Mouse (Mus musculus) cortical plate, adult 2 months (tissue): Measurements from ENCODE around the gene U90926.

Experiments used
- CTCF ChIP-seq: fragments of 200-500 bp; IDR thresholded peaks from 2 replicates; pipeline ENCODE4 v1.5.1; 2011; ENCODE audit warnings: mild to moderate bottlenecking, control low read depth, low read length; ENCODE audit not compliant: insufficient read depth; ENCODE audit errors: extremely low read depth
- POLR2A ChIP-seq: fragments of 200-500 bp; IDR thresholded peaks from 2 replicates; pipeline ENCODE4 v1.6.1; 2011; ENCODE audit warnings: mild to moderate bottlenecking, low read length, control low read depth; ENCODE audit not compliant: insufficient read depth; ENCODE audit errors: extremely low read depth

DNA sequence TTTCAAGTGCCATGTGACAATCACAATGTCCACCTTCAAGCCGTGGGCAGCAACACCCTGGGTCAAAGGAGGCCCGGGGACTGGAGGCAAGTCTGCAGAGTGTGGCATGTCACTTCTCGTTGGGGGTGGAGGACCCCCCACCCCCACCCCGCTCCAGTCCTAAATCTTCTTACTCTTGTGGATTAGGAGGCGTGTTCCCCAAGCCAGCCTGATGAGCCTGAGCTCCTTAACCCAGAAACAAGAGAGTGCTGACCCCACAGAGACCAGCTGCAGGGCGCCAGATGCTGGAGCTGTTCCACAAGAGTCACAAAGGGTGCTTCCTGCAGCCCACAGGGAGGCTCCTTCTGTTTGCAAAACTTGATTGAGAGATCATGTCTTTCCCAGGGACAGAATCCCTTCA is 41.0 kb upstream of the U90926 start, which contains the start of gene Ppef2:
- no peak for TF ChIP-seq CTCF
- no peak for TF ChIP-seq POLR2A
